Mouse (Mus musculus): ENCODE results near the gene Slc15a3.

DNA sequence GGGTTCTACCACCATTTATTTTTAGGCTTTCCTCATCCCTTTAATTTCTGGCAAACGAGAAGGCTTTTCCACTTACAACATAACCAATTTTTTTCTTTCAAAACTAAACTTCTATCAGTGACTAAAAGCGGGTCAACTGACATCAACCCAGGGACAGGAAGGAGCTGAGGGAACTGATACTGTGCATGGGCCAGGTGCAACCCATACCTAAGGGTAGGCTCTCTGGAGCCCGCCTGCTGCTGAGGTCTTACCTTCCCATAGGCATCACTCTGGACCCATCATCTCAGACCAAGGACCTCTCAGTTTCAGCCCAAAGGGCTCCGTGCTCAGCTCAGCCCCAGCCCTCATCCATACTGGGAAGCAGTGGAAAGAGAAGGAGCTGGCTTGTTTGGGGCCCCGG is 11.2 kb upstream of the Slc15a3 start:
- TF ChIP-seq CTCF (IDR thresholded peaks at IDR 0.05 in 2 of 3, conservative IDR thresholded peaks at IDR 0.05 in 1 of 3; ENCODE audit: control insufficient read depth in 1 of 3, insufficient read depth in 1 of 3, low read depth in 2 of 3, low read length in 3 of 3, poor library complexity in 1 of 3, severe bottlenecking in 1 of 3) (no peak), TBP (IDR thresholded peaks at IDR 0.05; ENCODE audit: low read depth, low read length) (no peak), EP300 (IDR thresholded peaks at IDR 0.05; ENCODE audit: low read depth in 1 of 2, low read length in 2 of 2) (no peak), TCF12 (IDR thresholded peaks at IDR 0.05; ENCODE audit: low read depth, low read length) (no peak), MAX (IDR thresholded peaks at IDR 0.05; ENCODE audit: low read length) (no peak)
